Mouse (Mus musculus): Measurements from ENCODE around the gene Gins2. TPM values are rescaled to one million over a fixed set of nuclear protein-coding genes. Genes with fewer than 3 reads are reported as not detected.

Gene Gins2
- 17.8 and 19.6 TPM in 2 replicates for polyA plus RNA-seq (2012; rRNA removed)

GRCm38 (mm10) chr8:120588908-120589771 is at the start of gene Gins2:
Gene Gins2, minus strand, starts transcription at chr8:120589304.

Other genes with a start within 250 kb of the Gins2 start
- 1.3 and 1.5 TPM in 2 replicates for gene 1190005I06Rik, start 58.3 kb upstream of the Gins2 start, polyA plus RNA-seq (2012; rRNA removed)
- 0.14 and 0.31 TPM in 2 replicates for gene Gm27021, start 78.8 kb upstream of the Gins2 start, polyA plus RNA-seq (2012; rRNA removed)
- 684 and 724 TPM in 2 replicates for gene Cox4i1, start 78.9 kb upstream of the Gins2 start, polyA plus RNA-seq (2012; rRNA removed)
- gene Emc8, start 79.3 kb upstream of the Gins2 start, polyA plus RNA-seq (2012; rRNA removed), result 31.2 and 40.3 TPM in 2 replicates
- gene Irf8, start 147.1 kb upstream of the Gins2 start, polyA plus RNA-seq (2012; rRNA removed), result 6.8 and 7.4 TPM in 2 replicates

All from liver, embryonic 18 days (tissue).